Mouse (Mus musculus) forebrain, postnatal 0 days (tissue): ENCODE measurements around the gene Cactin. TPM values are rescaled to one million over a fixed set of nuclear protein-coding genes. Genes with fewer than 3 reads are reported as not detected.

Experiments
- ATAC-seq: fragments of 200-750 bp; cut with Nextera tagmentation; 2 replicates; pipeline ENCODE4 v1.8.0; 2017; ENCODE audit warnings: mild to moderate bottlenecking, moderate library complexity
- DNase-seq: peaks from one replicate; pipeline ENCODE4 v3.0.0-alpha.2; 2015
- H3K27ac ChIP-seq: fragments of 300-500 bp; sonication (generic); 2 replicates; pipeline ENCODE4 v1.5.1; 2014; ENCODE audit warnings: low read depth, mild to moderate bottlenecking, antibody characterized with exemption, low read length, moderate library complexity, mixed read lengths
- H3K27me3 ChIP-seq: fragments of 300-500 bp; sonication (generic); 2 replicates; pipeline ENCODE4 v1.6.1; 2014; ENCODE audit warnings: mild to moderate bottlenecking, low read length, mixed read lengths; ENCODE audit not compliant: insufficient read depth
- H3K36me3 ChIP-seq: fragments of 300-500 bp; sonication (generic); 2 replicates; pipeline ENCODE4 v1.6.1; 2014; ENCODE audit warnings: mild to moderate bottlenecking, moderate library complexity; ENCODE audit not compliant: insufficient read depth
- H3K4me1 ChIP-seq: fragments of 300-500 bp; sonication (generic); 2 replicates; pipeline ENCODE4 v1.6.1; 2014; ENCODE audit warnings: antibody characterized with exemption; ENCODE audit not compliant: insufficient read depth
- H3K4me2 ChIP-seq: fragments of 300-500 bp; sonication (generic); 2 replicates; pipeline ENCODE4 v1.6.1; 2014; ENCODE audit warnings: low read depth, mild to moderate bottlenecking, moderate library complexity
- H3K4me3 ChIP-seq: fragments of 300-500 bp; sonication (generic); 2 replicates; pipeline ENCODE4 v1.5.1; 2014; ENCODE audit warnings: low read depth, low read length, mixed read lengths
- H3K9ac ChIP-seq: fragments of 300-500 bp; sonication (generic); 2 replicates; pipeline ENCODE4 v1.6.1; 2014; ENCODE audit warnings: mild to moderate bottlenecking
- H3K9me3 ChIP-seq: fragments of 300-500 bp; sonication (generic); 2 replicates; pipeline ENCODE4 v1.6.1; 2016; ENCODE audit warnings: low read length
- CTCF ChIP-seq: sonication (generic); IDR thresholded peaks from 2 replicates; pipeline ENCODE4 v1.5.1; 2016; ENCODE audit warnings: antibody characterized with exemption, control low read depth, low read depth
- WGBS: fragments of 180-500 bp; shearing (Covaris S2); extraction: QIAGEN DNeasy Blood & Tissue Kit; methylation state at CpG from one replicate; pipeline ENCODE4 v1.1.7; 2014; 5-methylcytosine and 5-hydroxymethylcytosine counted together
- polyA plus RNA-seq: library from polyadenylated mRNA; unstranded; fragments of >200 nt; fragmentation: Nextera tagmentation; extraction: Ambion mirVana; gene quantifications from 2 replicates; pipeline ENCODE4 v1.2.1, GENCODE M21; 2015
- total RNA-seq: library from RNA; depleted of rRNA; stranded (reverse); fragments of >200 nt; gene quantifications from 2 replicates; pipeline ENCODE4 v1.2.3, GENCODE M21; 2014

Cactin gene
- total and polyA plus RNA-seq, 2 experiments from 2014 or later = 24.2 to 43.4 TPM

DNA sequence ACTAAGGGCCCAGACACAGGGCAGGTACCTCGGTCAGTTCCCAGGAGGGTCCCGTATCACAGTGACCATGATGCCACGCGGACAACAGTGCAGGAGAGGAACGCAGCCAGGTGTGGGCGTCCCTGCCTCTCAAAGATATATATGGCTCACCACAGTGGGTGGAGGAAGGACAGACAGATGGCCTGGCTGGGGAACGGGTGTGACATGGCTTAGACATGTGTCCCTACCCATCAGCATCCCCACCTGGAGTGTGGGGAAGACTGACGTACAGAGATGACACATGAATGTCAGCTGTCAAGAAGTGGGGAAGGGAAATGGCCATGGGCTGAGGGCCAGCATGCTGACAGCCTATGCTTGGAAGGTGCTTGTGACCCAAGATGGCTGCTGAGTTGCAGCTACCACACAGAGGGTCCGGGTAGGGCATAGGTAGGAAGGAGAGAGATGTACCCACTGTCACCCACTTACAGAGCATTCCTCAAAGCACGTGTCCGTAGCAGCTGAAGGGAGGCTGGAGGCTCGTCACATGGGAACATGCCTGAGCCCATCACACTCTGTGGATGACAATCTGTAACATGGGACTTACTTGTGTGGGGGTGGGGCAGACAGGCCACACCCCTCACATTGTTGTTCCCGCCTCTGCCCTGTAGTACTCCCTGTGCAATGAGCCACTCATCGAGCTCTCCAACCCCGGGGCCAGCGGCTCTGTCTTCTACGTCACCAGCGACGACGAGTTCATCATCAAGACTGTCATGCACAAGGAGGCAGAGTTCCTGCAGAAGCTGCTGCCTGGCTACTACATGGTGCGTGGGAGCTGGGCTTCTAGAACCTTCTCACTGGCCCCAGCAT, 13.8 kb upstream of the Cactin start:
- no peak for TF ChIP-seq CTCF
- H3K9me3 ChIP-seq = no peaks in the 10 kb centered on the region
- DNase-seq = no peak
- H3K9ac ChIP-seq = no peak overlapping the region
- no peak overlapping the region for H3K4me3 ChIP-seq
- no peak overlapping the region for H3K27ac ChIP-seq
- no peak for ATAC-seq
- H3K27me3 ChIP-seq = no peaks in the 10 kb centered on the region
- H3K4me1 ChIP-seq = no peaks in the 10 kb centered on the region; the same call in 1 of the 2 replicates
- no peak overlapping the region for H3K4me2 ChIP-seq
- WGBS = 93% methylated on average over 21 of the region's 21 CpGs
- peaks cover 66% of the 10 kb centered on the region for H3K36me3 ChIP-seq

DNA sequence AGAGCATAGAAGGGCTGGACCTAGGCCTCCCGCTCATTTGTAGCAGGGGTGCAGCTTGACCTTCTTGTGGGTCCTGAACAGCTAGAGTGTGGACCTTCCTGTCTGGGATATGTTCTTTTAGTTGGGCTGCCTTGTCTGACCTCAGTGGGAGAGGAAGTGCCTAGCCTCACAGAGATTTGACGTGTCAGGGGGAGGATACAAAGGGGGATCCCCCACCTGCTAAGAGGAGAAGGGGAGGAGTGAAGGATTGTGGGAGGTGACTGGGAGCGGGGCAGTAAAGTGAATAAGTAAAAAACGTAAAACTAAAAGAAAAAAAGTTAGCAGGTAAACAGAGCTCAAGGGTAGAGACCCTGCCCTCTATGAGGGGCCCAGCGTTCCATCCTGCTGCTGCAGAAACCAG, 11.3 kb upstream of the Cactin start:
- Histone ChIP-seq H3K27ac (no peak overlapping the region), H3K4me1 (no peaks in the 10 kb centered on the region), H3K27me3 (no peaks in the 10 kb centered on the region), H3K36me3 (peaks cover 91% of the 10 kb centered on the region), H3K9me3 (no peaks in the 10 kb centered on the region), H3K4me2 (no peak overlapping the region), H3K9ac (no peak overlapping the region), H3K4me3 (no peak overlapping the region)
- ATAC-seq = no peak
- no peak for TF ChIP-seq CTCF
- 90% methylated on average over 5 of the region's 5 CpGs for WGBS
- no peak for DNase-seq

DNA sequence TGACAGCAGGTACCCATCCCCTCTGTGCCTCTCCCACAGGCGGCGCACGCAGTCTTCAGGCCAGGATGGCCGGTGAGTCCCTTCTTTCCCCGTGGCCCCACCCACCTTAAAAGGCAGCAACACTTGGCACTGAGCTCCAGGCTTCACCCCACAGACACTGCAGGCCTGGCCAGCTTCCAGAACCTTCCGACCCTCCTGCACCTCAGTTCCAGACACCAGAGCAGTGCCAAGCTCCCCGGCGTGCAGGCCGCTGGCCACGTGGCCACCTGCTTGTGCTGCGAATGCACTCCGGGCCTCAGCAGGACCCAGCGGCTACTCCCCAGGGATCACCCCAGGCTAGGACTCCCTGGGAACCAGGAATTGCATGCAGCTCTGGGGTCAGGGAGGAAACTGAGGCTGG, 7.3 kb upstream of the Cactin start:
- 90% methylated on average over 13 of the region's 13 CpGs for WGBS
- H3K27ac ChIP-seq = no peak overlapping the region

DNA sequence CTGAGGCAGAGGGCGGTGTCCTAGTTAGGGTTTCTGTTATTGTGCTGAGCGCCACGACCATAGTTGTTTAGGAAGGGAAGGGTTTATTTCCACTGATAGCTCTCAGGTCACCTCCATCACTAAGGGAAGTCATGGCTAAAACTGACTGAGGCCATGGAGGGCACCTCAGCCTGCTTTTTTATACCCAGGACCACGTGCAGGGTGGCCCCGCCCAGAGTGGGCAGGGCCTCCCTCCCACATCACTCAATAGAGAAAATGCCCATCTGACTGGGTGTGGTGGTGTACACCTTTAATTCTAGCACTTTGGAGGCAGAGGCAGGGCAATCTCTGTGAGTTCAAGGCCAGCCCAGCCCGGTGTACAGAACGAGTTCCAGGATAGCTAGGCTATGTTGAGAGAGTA, 6.7 kb upstream of the Cactin start:
- Histone ChIP-seq H3K27ac (no peak overlapping the region), H3K9ac (no peak overlapping the region), H3K4me3 (no peak overlapping the region), H3K9me3 (no peaks in the 10 kb centered on the region), H3K36me3 (peaks cover 97% of the 10 kb centered on the region), H3K4me2 (no peak overlapping the region), H3K27me3 (no peaks in the 10 kb centered on the region), H3K4me1 (no peaks in the 10 kb centered on the region)
- no peak for TF ChIP-seq CTCF
- no peak for ATAC-seq
- 79% methylated on average over 7 of the region's 7 CpGs for WGBS
- DNase-seq = no peak

More for the DNA sequence above, 7.3 kb upstream of the Cactin start:
- DNase-seq (no peak), ATAC-seq (no peak)
- peaks cover 100% of the 10 kb centered on the region for H3K36me3 ChIP-seq
- no peak for TF ChIP-seq CTCF
- no peak overlapping the region for H3K4me3 ChIP-seq
- no peaks in the 10 kb centered on the region for H3K9me3 ChIP-seq
- H3K4me2 ChIP-seq = no peak overlapping the region
- H3K27me3 ChIP-seq = no peaks in the 10 kb centered on the region
- no peaks in the 10 kb centered on the region for H3K4me1 ChIP-seq
- H3K9ac ChIP-seq = no peak overlapping the region

DNA sequence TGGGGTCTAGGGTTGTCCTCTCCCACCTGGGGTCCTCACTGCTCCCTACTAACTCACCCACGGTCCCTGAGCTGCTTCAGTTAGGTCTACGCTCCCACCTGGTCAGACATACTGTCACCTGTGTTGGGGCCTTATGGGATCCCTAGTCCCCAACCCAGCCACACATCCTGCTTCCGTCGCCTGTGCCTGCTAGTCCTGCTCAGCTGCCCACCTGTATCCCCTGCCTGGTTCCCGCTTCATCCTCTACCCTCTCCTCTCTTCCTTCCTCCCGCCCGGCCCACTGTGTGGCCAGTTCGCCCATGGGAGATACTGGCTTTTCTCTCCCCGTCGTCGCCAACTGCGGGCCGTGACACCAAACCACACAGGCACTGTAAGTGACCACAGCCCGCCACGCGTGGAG, 5.3 kb upstream of the Cactin start:
- H3K4me1 ChIP-seq = no peaks in the 10 kb centered on the region
- peaks cover 83% of the 10 kb centered on the region for H3K36me3 ChIP-seq
- no peaks in the 10 kb centered on the region for H3K27me3 ChIP-seq
- DNase-seq = no peak
- no peak for TF ChIP-seq CTCF
- no peaks in the 10 kb centered on the region for H3K9me3 ChIP-seq
- WGBS = 95% methylated on average over 16 of the region's 16 CpGs
- no peak overlapping the region for H3K4me3 ChIP-seq
- H3K27ac ChIP-seq = no peak overlapping the region
- no peak overlapping the region for H3K9ac ChIP-seq
- no peak overlapping the region for H3K4me2 ChIP-seq
- ATAC-seq = no peak

DNA sequence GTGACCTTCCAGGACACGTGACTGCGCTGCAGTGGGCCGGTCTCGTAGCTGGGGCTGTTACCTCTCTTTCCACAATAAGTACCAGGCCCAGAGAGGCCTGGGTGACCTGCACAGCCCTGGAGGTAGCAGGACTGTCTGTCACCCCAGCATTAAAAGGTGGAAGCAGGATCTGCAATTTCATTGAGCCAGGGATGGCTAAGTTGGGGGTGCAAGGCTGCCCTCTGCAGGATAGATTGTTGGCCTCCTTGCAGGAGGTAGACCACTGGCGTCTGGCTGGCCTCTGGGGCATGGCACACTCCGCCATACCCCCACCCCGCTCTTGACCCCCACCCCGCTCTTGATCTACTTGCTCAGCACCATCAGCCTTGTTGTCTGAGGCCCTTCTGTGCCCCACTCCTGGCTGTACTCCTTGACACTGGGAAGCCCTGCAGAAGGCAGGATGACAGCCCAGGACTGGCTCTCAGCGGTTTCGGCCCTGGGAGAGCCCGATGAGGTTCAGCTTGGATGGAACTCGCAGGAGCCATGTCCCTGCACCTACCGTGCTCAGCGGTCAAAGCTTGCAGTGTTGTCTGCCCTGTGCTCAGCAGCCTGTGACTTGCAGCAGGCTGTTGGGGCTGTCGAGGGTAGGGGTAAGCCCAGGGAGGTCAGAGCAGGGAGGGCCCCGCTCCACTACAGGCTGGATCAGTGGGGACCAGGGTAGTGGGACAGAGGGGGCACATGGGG, 4.4 kb upstream of the Cactin start:
- H3K4me1 ChIP-seq = 0 out of 2 replicates have a peak, but pooled peaks cover under 1% of the 10 kb centered on the region
- TF ChIP-seq CTCF = peak; percentile 61
- no peaks in the 10 kb centered on the region for H3K9me3 ChIP-seq
- peaks cover 74% of the 10 kb centered on the region for H3K36me3 ChIP-seq
- WGBS = 47% methylated on average over 16 of the region's 16 CpGs
- DNase-seq (peak; percentile 33), ATAC-seq (no peak)
- H3K4me2 ChIP-seq = no peak overlapping the region
- no peaks in the 10 kb centered on the region for H3K27me3 ChIP-seq
- no peak overlapping the region for H3K27ac ChIP-seq
- H3K4me3 ChIP-seq = no peak overlapping the region
- H3K9ac ChIP-seq = no peak overlapping the region; the same call in 1 of the 2 replicates

DNA sequence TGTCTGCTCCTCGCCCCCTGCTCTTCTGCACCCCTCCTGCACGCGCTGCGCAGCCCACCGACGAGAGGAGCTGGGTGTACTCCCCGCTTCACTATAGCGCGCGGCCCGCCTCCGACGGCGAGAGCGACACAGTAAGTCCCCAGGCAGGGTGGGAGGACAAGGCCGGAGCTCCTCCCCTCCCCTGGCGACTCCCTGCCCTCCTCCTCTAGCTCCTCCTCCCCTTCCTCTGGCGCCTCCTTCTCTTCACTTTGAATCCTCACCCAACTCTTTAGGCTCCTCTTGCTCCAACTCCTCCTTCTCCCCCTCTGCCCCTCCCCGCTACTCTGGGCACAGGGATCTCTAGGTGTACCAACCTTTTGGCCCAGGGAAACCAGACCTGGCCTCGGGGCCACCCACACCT, 3.6 kb upstream of the Cactin start:
- H3K4me2 ChIP-seq = no peak overlapping the region
- WGBS = 15% methylated on average over 19 of the region's 20 CpGs
- H3K9ac ChIP-seq = no peak overlapping the region
- TF ChIP-seq CTCF = no peak
- no peaks in the 10 kb centered on the region for H3K27me3 ChIP-seq
- H3K9me3 ChIP-seq = no peaks in the 10 kb centered on the region
- H3K27ac ChIP-seq = no peak overlapping the region
- no peak for DNase-seq
- peaks cover 67% of the 10 kb centered on the region for H3K36me3 ChIP-seq
- no peak overlapping the region for H3K4me3 ChIP-seq
- ATAC-seq = no peak
- H3K4me1 ChIP-seq = 0 out of 2 replicates have a peak, but pooled peaks cover 5% of the 10 kb centered on the region
